In genomic region chr3:98338584-98339041, GRCm38 (mm10) we compare ENCODE assay signal across 8 mouse cellular contexts. TPM values are rescaled to one million over a fixed set of nuclear protein-coding genes. Genes with fewer than 3 reads are reported as not detected.
DNase-seq lines count a peak whose midpoint lies in the region; ATAC-seq and TF ChIP-seq lines count a peak whose summit lies in the region.

No protein-coding gene starts in this region.

- TF ChIP-seq CTCF in ES-Bruce4 (IDR thresholded peaks at IDR 0.05; ENCODE audit: low read depth, low read length), result no peak
- TF ChIP-seq CTCF in layer of hippocampus, adult 2 months (conservative IDR thresholded peaks at IDR 0.05), result no peak

- H3K9me3 ChIP-seq in ES-Bruce4 (replicated peaks; ENCODE audit: control insufficient read depth, insufficient read depth, low read length, poor library complexity, severe bottlenecking), result no peaks in the 10 kb centered on the region
- H3K9me3 ChIP-seq in forebrain, embryonic 10.5 days, result no peaks in the 10 kb centered on the region

- H3K79me2 ChIP-seq in macrophage (ENCODE audit: inconsistent target), result no peaks in the 10 kb centered on the region

- no peak overlapping the region for H3K27ac ChIP-seq in ES-Bruce4 (ENCODE audit: insufficient read depth, low read length)
- peak overlapping the region; percentile 92 for H3K27ac ChIP-seq in forebrain, embryonic 10.5 days
- peak overlapping the region; percentile 87 for H3K27ac ChIP-seq in layer of hippocampus, adult 2 months
- no peak overlapping the region for H3K27ac ChIP-seq in macrophage

- H3K36me3 ChIP-seq in ES-Bruce4 (ENCODE audit: control insufficient read depth, insufficient read depth, low read length, poor library complexity, severe bottlenecking) (peaks cover 9% of the 10 kb centered on the region), macrophage (ENCODE audit: inconsistent target) (no peaks in the 10 kb centered on the region)
- H3K36me3 ChIP-seq in forebrain, embryonic 10.5 days (replicated peaks), result peaks cover 33% of the 10 kb centered on the region

- H3K27me3 ChIP-seq in ES-Bruce4 (ENCODE audit: control insufficient read depth, insufficient read depth, low read length, poor library complexity, severe bottlenecking), result no peaks in the 10 kb centered on the region
- H3K27me3 ChIP-seq in forebrain, embryonic 10.5 days (ENCODE audit: poor library complexity, severe bottlenecking), result no peaks in the 10 kb centered on the region; the same call in 1 of the 2 replicates

- peaks cover 6% of the 10 kb centered on the region for H3K4me1 ChIP-seq in ES-Bruce4 (ENCODE audit: control insufficient read depth, insufficient read depth, low read length)
- peaks cover 43% of the 10 kb centered on the region for H3K4me1 ChIP-seq in forebrain, embryonic 10.5 days

- H3K9ac ChIP-seq in ES-Bruce4 (ENCODE audit: low read depth, poor library complexity, severe bottlenecking), result peak overlapping the region; percentile 91

- 5% methylated on average over 15 of the region's 15 CpGs for WGBS in forebrain, embryonic 10.5 days
- 23% methylated on average over 15 of the region's 15 CpGs for WGBS in macrophage (ENCODE audit: missing documents)

- peak; percentile 52 to 60 for ATAC-seq in hematopoietic stem cell, adult 5-6 weeks (replicated peaks in 1 of 2; ENCODE audit: insufficient read depth in 1 of 2, low FRiP score in 2 of 2, low TSS enrichment in 1 of 2, low read depth in 1 of 2, poor library complexity in 2 of 2, severe bottlenecking in 2 of 2)
- no peak for ATAC-seq in erythroid progenitor cell, adult 5-6 weeks (replicated peaks; ENCODE audit: low FRiP score, poor library complexity, severe bottlenecking)

- no peak for TF ChIP-seq POLR2A in ES-Bruce4 (IDR thresholded peaks at IDR 0.05; ENCODE audit: insufficient read depth, low read length)

- no peak for TF ChIP-seq EP300 in ES-Bruce4 (IDR thresholded peaks at IDR 0.05; ENCODE audit: insufficient read depth, low read depth, low read length)

- DNase-seq in adrenal gland, postnatal 10 days, result peak; percentile 74
- DNase-seq in forebrain, embryonic 10.5 days (ENCODE audit: extremely low spot score, low spot score), result peak; percentile 60
- peak; percentile 33 to 39 for DNase-seq in layer of hippocampus, adult 2 months (ENCODE audit: low spot score in 2 of 2)
- DNase-seq in right cerebral cortex, postnatal 10 days (ENCODE audit: low spot score in 2 of 2), result peak; percentile 59 to 60

- H3K4me3 ChIP-seq in ES-Bruce4 (ENCODE audit: low read depth, low read length) (peak overlapping the region; percentile 99), macrophage (ENCODE audit: inconsistent target) (peak overlapping the region; percentile 21)
- H3K4me3 ChIP-seq in forebrain, embryonic 10.5 days, result peak overlapping the region; percentile 80
- peak overlapping the region; percentile 56 for H3K4me3 ChIP-seq in layer of hippocampus, adult 2 months

RNA-seq across cellular contexts. Expression of gene Phgdh, which starts 1.2 kb away (rescaled TPM):
- 118 and 125 TPM in 2 replicates for polyA plus RNA-seq in ES-Bruce4 (2011; ENCODE audit: insufficient read depth, insufficient read length, low read depth, missing spikeins)
- 10 to 100 TPM; 32.4 to 33.0 TPM for total RNA-seq in adrenal gland, postnatal 10 days (2021)
- polyA plus RNA-seq in forebrain, embryonic 10.5 days (2016; fragmentation: Nextera tagmentation; extraction: Ambion mirVana), result 402 and 436 TPM in 2 replicates
- 434 and 475 TPM in 2 replicates for total RNA-seq in hematopoietic stem cell, adult 5-6 weeks (2017)
- total RNA-seq in layer of hippocampus, adult 2 months (2021), result 10 to 100 TPM; 66.8 to 82.0 TPM
- 10 to 100 TPM in 1 of 26 experiments, 1 to 10 TPM in 16, under 1 TPM in 1, not detected in 8; 0.73 to 28.8 (median 2.9) TPM for total RNA-seq in macrophage (2018; cell fraction: chromatin; rRNA removed)
- 10 to 100 TPM in 7 of 26 experiments, 1 to 10 TPM in 18, under 1 TPM in 1; 0.99 to 15.6 (median 4.1) TPM for total RNA-seq in macrophage (2018; cell fraction: cytosol; rRNA removed)
- 10 to 100 TPM in 3 of 26 experiments, 1 to 10 TPM in 17, under 1 TPM in 3, not detected in 3; 0.75 to 17.5 (median 5.1) TPM for total RNA-seq in macrophage (2018; cell fraction: nucleus; rRNA removed)
- polyA plus RNA-seq in macrophage (2018), result 0.63 to 1.6 TPM (median 1.0 TPM) in 3 replicates
- 6.7 and 6.8 TPM in 2 replicates for total RNA-seq in erythroid progenitor cell, adult 5-6 weeks (2015; ENCODE audit: low replicate concordance)
- 6.7 and 17.9 TPM in 2 replicates for total RNA-seq in erythroid progenitor cell, adult 5-6 weeks (2017; ENCODE audit: low replicate concordance)

RNA-seq across cellular contexts. Expression of gene Zfp697, which starts 43.6 kb away (rescaled TPM):
- polyA plus RNA-seq in ES-Bruce4 (2011; ENCODE audit: insufficient read depth, insufficient read length, low read depth, missing spikeins) (7.3 and 8.2 TPM in 2 replicates), macrophage (2018) (0.20 to 1.1 TPM (median 0.27 TPM) in 3 replicates)
- 1 to 10 TPM; 3.0 to 3.8 TPM for total RNA-seq in adrenal gland, postnatal 10 days (2021)
- 7.1 and 7.5 TPM in 2 replicates for polyA plus RNA-seq in forebrain, embryonic 10.5 days (2016; fragmentation: Nextera tagmentation; extraction: Ambion mirVana)
- 1.3 and 1.9 TPM in 2 replicates for total RNA-seq in hematopoietic stem cell, adult 5-6 weeks (2017)
- 10 to 100 TPM; 28.5 to 29.1 TPM for total RNA-seq in layer of hippocampus, adult 2 months (2021)
- total RNA-seq in macrophage (2018; cell fraction: chromatin; rRNA removed), result 10 to 100 TPM in 3 of 26 experiments, 1 to 10 TPM in 11, under 1 TPM in 12; 0.37 to 15.3 (median 1.8) TPM
- 1 to 10 TPM in 2 of 26 experiments, under 1 TPM in 24; 0.03 to 2.0 (median 0.21) TPM for total RNA-seq in macrophage (2018; cell fraction: cytosol; rRNA removed)
- total RNA-seq in macrophage (2018; cell fraction: nucleus; rRNA removed), result 1 to 10 TPM in 12 of 26 experiments, under 1 TPM in 10, not detected in 4; 0.13 to 7.2 (median 1.2) TPM
- total RNA-seq in erythroid progenitor cell, adult 5-6 weeks (2015; ENCODE audit: low replicate concordance), result not detected in 2 replicates
- not detected in 2 replicates for total RNA-seq in erythroid progenitor cell, adult 5-6 weeks (2017; ENCODE audit: low replicate concordance)

RNA-seq across cellular contexts. Expression of gene Hmgcs2, which starts 58.4 kb away (rescaled TPM):
- polyA plus RNA-seq in ES-Bruce4 (2011; ENCODE audit: insufficient read depth, insufficient read length, low read depth, missing spikeins) (not detected in 2 replicates), macrophage (2018) (not detected in 3 replicates)
- 100 to 1,000 TPM; 157 to 462 TPM for total RNA-seq in adrenal gland, postnatal 10 days (2021)
- 0.50 and 0.57 TPM in 2 replicates for polyA plus RNA-seq in forebrain, embryonic 10.5 days (2016; fragmentation: Nextera tagmentation; extraction: Ambion mirVana)
- total RNA-seq in hematopoietic stem cell, adult 5-6 weeks (2017), result 0.25 and 0.30 TPM in 2 replicates
- 10 to 100 TPM in 1 of 2 experiments, 1 to 10 TPM in 1; 8.3 to 10.3 TPM for total RNA-seq in layer of hippocampus, adult 2 months (2021)
- total RNA-seq in macrophage (2018; cell fraction: chromatin; rRNA removed), result not detected
- total RNA-seq in macrophage (2018; cell fraction: cytosol; rRNA removed), result not detected
- total RNA-seq in macrophage (2018; cell fraction: nucleus; rRNA removed), result not detected
- total RNA-seq in erythroid progenitor cell, adult 5-6 weeks (2015; ENCODE audit: low replicate concordance), result not detected in 2 replicates
- total RNA-seq in erythroid progenitor cell, adult 5-6 weeks (2017; ENCODE audit: low replicate concordance), result 1.6 TPM in 1 of 2 replicates, not detected in the other

Comparison
In these comparisons a context has a peak if more than half of its experiments do, and no peak if none do; other contexts are left out.
1. H3K27ac ChIP-seq: peak in forebrain, embryonic 10.5 days (single experiment) and layer of hippocampus, adult 2 months (single experiment); none in ES-Bruce4 (single experiment) and macrophage (single experiment).
2. H3K4me3 ChIP-seq: peak in every context shown above with its lines; median percentile 99 in ES-Bruce4; 80 in forebrain, embryonic 10.5 days; 56 in layer of hippocampus, adult 2 months; 21 in macrophage.
3. RNA of gene Zfp697, which starts 43.6 kb away (total RNA-seq): 28.5 to 29.1 TPM in layer of hippocampus, adult 2 months; 3.0 to 3.8 TPM in adrenal gland, postnatal 10 days, 1.3 to 1.9 TPM in hematopoietic stem cell, adult 5-6 weeks and not detected in erythroid progenitor cell, adult 5-6 weeks; every median in the first group is over 4 times any median in the second.
4. RNA of gene Hmgcs2, which starts 58.4 kb away (total RNA-seq): 157 to 462 TPM in adrenal gland, postnatal 10 days; 8.3 to 10.3 TPM in layer of hippocampus, adult 2 months, 1.6 TPM in erythroid progenitor cell, adult 5-6 weeks and 0.25 to 0.30 TPM in hematopoietic stem cell, adult 5-6 weeks; every median in the first group is over 10 times any median in the second.
5. Peak in every context shown above with its lines, with median percentiles within 50 percentile points of each other: DNase-seq.